Mouse (Mus musculus) gastrocnemius, postnatal 14 days (tissue): Measurements from ENCODE around the gene Zfp784. TPM values are rescaled to one million over a fixed set of nuclear protein-coding genes. Genes with fewer than 3 reads are reported as not detected.

Experiments
- DNase-seq: peaks from one replicate; pipeline ENCODE4 v3.0.0; 2021; ENCODE audit warnings: mixed read lengths
- intact Hi-C: fragments of 180-260 bp; cut with DNase I; formaldehyde crosslinking; loops from one replicate; pipeline ENCODE4 v1.15.1; 2025; ENCODE audit warnings: low total_unique reads
- total RNA-seq, 2 experiments: library from RNA; stranded (reverse); gene quantifications; 2 replicates each; pipeline ENCODE4 v1.2.3; 2021

The Zfp784 gene
- total RNA-seq, 2 experiments from 2014 or later, result 4.3 to 5.0 TPM

DNA sequence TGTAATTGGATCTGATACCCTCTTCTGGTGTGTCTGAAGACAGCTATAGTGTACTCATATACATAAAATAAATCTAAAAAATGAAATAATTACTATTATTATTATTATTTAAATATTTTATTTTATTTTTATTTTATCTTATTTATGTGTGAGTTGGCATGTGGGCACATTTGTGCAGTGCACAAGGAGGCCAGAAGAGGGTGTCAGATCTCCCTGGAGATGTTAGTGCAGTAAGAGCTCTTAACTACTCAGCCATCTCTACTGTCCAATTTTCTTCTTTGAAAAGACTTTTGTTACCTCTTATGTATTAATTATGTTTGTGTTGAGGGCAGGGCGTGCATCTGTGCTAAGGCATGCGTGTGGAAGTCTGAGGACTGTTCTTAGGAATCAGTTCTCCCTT, 38.4 kb downstream of the Zfp784 start:
- intact Hi-C loops, result no loop called here
- DNase-seq, result no peak

- intact Hi-C loops, result loop anchor here (2.0 kb wide), 1 partner anchor 56 kb away; no protein-coding TSS in a partner anchor
- DNase-seq, result no peak
Measured at GRCm38 (mm10) chr7:4996934-4997333, 41.3 kb downstream of the Zfp784 start.

GRCm38 (mm10) chr7:4996003-4996895, 42.0 kb downstream of the Zfp784 start, which contains the start of gene Zfp579:
Gene Zfp579 (minus strand): TSS chr7:4996158.
- intact Hi-C loops, result loop anchor here (2.0 kb wide), 1 partner anchor 57 kb away; no protein-coding TSS in a partner anchor
- DNase-seq, result peak; percentile 96

GRCm38 (mm10) chr7:4995268-4996002, 42.8 kb downstream of the Zfp784 start:
- no peak for DNase-seq
- intact Hi-C loops, result loop anchor here (2.0 kb wide), 1 partner anchor 57 kb away; no protein-coding TSS in a partner anchor

DNA sequence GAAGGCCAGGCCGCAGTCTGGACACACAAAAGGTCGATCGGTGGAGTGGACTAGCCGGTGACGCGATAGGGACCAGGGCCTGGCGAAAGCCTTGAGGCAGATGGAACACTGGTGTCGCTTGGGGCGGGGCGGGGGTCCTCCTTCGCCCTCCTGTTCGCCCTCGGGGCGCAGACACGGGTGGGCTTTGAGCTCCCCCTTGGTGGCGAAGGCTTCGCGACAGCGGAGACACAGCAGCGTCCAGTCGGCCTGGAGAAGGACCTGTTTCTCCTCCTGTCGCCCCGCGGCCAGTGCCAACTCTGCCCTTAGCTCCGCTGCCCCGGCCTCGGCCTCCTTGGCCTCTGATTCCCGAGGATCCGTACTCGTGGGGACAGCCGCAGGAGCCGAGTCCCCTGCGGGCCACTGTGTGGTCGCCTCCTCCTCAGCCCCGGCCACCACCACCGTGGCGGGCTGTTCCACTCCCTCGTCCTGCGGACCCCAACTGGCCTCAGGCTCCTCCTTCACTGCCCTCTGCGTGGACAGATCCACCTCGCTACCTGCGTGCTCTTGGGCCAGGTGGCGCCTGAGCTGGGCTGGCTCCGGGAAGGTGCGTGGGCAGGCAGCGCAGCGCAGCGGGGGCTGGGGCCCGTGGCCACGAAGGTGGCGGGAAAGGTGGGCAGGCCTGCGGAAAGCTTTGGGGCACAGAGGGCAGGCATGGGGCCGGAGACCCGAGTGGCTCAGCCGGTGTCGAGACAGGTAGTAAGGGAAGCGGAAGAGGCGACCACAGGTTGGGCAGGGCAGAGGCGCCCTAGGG, 44.1 kb downstream of the Zfp784 start:
- intact Hi-C loops, result no loop called here
- peak; percentile 9 for DNase-seq

GRCm38 (mm10) chr7:4993347-4993998, 44.8 kb downstream of the Zfp784 start:
- DNase-seq, result no peak
- intact Hi-C loops, result no loop called here

DNA sequence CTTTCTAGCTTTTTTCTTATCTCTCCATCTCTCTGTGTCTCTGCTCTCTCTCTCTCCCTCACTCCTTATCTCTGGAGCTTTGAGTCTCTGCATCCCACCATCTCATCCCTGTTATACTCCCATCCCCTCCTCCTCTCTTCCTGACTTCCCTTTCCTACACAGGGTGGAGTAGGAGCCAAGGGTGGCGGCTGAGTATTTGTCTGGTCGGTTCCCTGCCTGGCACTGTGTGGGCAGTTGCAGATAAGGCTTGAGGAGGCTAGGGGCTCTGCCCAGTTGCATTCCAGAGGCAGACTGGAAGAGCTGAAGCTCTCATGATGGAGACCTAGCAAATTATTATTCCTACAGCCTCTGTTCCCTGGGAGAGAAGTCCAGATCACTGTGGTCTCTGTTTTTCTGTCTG, 50.0 kb downstream of the Zfp784 start:
- DNase-seq, result no peak
- intact Hi-C loops, result no loop called here

Other genes with a start within 250 kb of the Zfp784 start
- 1 to 10 TPM; 2.5 to 4.1 TPM for gene Tmem238, start 248.8 kb downstream of the Zfp784 start, total RNA-seq
- 100 to 1,000 TPM; 613 to 657 TPM for gene Rpl28, start 245.6 kb downstream of the Zfp784 start, total RNA-seq
- 10 to 100 TPM; 79.5 to 80.4 TPM for gene Ube2s, start 225.9 kb downstream of the Zfp784 start, total RNA-seq
- gene Shisa7, start 193.8 kb downstream of the Zfp784 start, total RNA-seq, result not detected
- 1 to 10 TPM; 2.4 TPM for gene Isoc2b, start 168.2 kb downstream of the Zfp784 start, total RNA-seq
- 10 to 100 TPM; 15.8 to 16.7 TPM for gene Isoc2a, start 161.3 kb downstream of the Zfp784 start, total RNA-seq
- not detected for gene Gm36210, start 131.9 kb downstream of the Zfp784 start, total RNA-seq
- gene Zfp628, start 123.2 kb downstream of the Zfp784 start, total RNA-seq, result 1 to 10 TPM; 7.9 to 8.4 TPM
- 1 to 10 TPM; 2.4 to 3.3 TPM for gene Nat14, start 116.4 kb downstream of the Zfp784 start, total RNA-seq
- gene Ssc5d, start 112.7 kb downstream of the Zfp784 start, total RNA-seq, result 10 to 100 TPM; 28.5 to 33.4 TPM
- gene Sbk2, start 74.0 kb downstream of the Zfp784 start, total RNA-seq, result 10 to 100 TPM; 39.9 to 51.4 TPM
- gene Sbk3, start 67.3 kb downstream of the Zfp784 start, total RNA-seq, result 1 to 10 TPM in 1 of 2 experiments, under 1 TPM in 1; 0.33 to 1.0 TPM
- 10 to 100 TPM in 1 of 2 experiments, 1 to 10 TPM in 1; 9.0 to 10.5 TPM for gene Zfp579, start 42.3 kb downstream of the Zfp784 start, total RNA-seq
- 1 to 10 TPM; 5.8 to 6.0 TPM for gene Zfp524, start 24.0 kb downstream of the Zfp784 start, total RNA-seq
- 10 to 100 TPM; 16.3 to 16.5 TPM for gene Fiz1, start 23.7 kb downstream of the Zfp784 start, total RNA-seq
- gene Gm44973, start 22.9 kb downstream of the Zfp784 start, total RNA-seq, result not detected
- 10 to 100 TPM; 12.6 to 13.4 TPM for gene Zfp865, start 18.1 kb downstream of the Zfp784 start, total RNA-seq
- under 1 TPM; 0.31 to 0.33 TPM for gene Ccdc106, start 17.9 kb downstream of the Zfp784 start, total RNA-seq
- gene 4632433K11Rik, start 4.3 kb downstream of the Zfp784 start, total RNA-seq, result not detected
- gene Zfp580, start 13.1 kb upstream of the Zfp784 start, total RNA-seq, result 1 to 10 TPM; 5.6 to 6.6 TPM
- 10 to 100 TPM; 52.0 to 62.2 TPM for gene U2af2, start 23.7 kb upstream of the Zfp784 start, total RNA-seq
- 100 to 1,000 TPM; 100 to 107 TPM for gene Epn1, start 41.8 kb upstream of the Zfp784 start, total RNA-seq
- gene Rfpl4, start 78.5 kb upstream of the Zfp784 start, total RNA-seq, result not detected
- 1 to 10 TPM; 1.4 to 1.7 TPM for gene Rasl2-9, start 87.5 kb upstream of the Zfp784 start, total RNA-seq
- gene Vmn1r55, start 111.2 kb upstream of the Zfp784 start, total RNA-seq, result not detected
- not detected for gene Vmn1r56, start 158.3 kb upstream of the Zfp784 start, total RNA-seq
- gene Vmn1r57, start 180.0 kb upstream of the Zfp784 start, total RNA-seq, result not detected